Mouse (Mus musculus) right cerebral cortex, postnatal 4 days (tissue): ENCODE results near the gene Satb2.

Experiments used
- DNase-seq: peaks from one replicate; pipeline ENCODE4 v3.0.0-alpha.2; 2022

Gene Satb2

DNA sequence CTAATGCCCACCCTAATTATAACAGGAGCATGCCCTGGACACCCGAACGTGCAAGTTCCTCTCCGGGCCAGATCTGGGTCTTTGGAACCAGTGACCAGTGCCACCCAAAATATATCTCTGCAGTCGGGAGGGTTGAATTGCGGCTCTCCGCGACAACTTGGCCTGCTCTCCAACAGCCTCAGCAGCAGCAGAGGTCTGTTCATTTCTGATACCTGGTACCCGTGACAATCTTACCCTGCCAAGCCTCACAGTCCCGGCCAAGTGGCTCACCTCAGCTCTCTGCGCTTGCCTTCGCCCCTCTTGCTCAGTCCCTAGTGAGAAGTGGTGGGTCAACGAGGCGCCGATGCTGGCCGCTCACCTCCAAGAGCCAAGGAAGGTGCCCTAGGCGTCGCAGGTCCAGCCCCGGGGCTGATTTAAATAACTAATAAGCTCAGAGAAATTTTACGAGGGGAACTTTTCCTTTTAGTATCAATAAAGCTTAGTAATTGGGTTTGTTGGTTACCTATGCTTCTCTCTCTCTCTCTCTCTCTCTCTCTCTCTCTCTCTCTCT is at the start of gene Satb2:
TSS of gene Satb2 (minus strand) at position 500 of the 550 bp plus-strand sequence.
- DNase-seq = no peak

DNA sequence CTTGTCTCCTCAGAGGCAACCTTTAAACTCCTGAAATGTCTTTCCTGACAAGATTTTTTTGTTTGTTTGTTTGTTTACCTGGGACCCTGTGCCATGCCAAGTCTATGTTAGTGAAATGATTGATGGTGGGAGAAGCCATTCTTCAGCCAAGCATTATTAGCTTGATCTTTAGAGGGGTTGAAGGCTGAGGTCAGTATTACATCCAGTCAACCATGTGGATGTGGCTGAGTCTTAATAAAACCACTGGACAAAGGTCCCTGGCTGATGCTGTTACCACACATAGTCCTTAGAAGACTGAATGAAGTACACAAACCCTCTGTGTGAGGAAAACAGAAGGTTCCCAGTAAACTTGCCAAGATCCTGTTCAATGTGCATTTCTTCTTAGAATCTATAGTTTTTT is 40.5 kb upstream of the Satb2 start:
- DNase-seq = no peak

DNA sequence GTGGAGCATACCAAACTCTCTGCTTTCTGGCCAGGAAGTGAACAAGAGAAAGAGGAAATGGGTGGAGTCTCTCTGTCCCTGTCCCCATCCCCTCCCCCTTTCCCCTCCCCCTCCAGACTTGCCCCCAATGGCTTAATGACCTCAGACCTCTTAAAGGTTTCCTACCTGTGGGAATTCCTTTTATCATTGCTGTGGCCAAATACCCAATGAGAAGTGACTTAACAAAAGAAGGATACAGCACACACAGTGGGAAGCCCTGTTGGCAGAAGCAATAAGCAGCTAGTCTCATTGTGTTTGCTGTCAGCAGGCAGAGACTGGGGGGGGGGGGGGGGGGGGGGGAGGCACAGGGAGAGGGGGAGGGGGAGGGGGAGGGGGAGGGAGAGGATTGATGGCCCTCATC is 35.4 kb upstream of the Satb2 start:
- no peak for DNase-seq

DNA sequence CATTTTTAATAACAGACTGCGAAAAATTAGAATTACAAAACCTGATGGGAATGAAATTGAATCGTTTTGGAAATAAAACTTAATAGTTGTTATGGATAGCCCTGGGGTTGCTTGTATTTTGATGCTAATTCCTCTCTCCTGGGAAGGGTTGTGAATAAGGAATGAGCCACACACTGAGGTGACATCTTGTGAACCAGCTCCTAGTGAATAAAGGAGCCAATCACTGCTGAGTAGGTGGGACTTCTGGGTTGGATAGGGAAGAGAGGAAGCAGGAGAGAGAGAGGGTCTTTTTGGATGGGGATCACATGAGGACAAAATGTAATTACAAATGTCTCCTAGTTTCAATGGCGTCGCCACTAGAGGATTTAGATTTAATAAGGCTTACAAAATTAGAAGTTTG is 30.7 kb upstream of the Satb2 start:
- no peak for DNase-seq

DNA sequence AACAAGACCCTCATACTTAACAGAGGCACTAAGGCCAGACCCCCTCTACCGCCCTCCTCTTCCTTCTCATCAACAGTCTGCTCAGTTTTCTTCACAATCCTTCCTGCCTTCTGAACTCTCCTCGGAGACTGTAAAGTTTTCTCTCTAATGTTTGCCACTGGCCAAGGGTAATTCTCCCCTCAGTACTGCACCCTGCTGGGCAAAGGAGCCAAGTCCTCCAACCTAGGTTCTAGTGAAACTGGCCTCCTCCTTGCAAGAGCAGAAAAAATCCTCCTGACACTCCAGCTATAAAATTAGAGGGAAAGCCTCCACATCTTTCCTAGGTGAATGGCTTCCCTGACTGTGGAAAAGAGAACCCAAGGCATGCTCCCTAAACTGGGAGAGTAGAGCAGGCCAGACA is 16.6 kb upstream of the Satb2 start:
- DNase-seq = no peak

DNA sequence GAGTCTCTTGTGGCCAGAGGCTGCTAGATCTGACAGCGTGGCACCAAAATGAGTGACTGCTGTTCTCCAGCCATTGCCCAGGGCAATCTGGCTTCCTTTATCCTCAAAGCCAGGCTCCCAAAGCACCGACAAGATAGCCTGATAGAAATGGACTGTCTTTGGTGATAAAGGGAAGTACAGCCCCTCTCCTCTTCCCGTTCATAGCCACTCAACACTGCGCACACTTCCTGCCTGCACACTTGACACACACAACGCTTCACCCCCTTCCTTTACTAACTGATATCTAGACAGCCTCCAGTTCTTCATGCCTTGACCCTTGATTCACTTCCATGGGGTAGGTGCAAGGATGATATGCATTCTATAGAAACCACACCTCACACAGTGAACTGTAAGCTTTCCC is 13.9 kb upstream of the Satb2 start:
- no peak for DNase-seq

DNA sequence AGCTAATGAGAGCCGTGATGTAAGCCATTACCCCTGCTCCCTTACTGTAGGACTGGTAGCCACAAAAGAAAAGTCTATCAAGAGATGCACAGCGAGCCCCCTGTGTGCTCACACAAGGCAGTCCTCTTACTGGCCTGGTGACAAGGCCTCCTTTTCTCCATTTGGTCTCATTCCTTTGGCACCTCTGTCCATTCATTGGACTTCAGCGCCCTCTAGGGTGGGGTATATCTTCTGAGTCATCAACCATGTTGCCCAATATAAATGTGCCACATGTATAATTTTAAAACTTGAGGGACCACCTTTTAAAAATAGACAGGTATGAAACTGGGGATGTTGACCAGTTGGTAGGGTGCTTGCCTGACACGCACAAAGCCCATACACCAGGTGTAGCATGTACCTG is 13.2 kb upstream of the Satb2 start:
- no peak for DNase-seq

DNA sequence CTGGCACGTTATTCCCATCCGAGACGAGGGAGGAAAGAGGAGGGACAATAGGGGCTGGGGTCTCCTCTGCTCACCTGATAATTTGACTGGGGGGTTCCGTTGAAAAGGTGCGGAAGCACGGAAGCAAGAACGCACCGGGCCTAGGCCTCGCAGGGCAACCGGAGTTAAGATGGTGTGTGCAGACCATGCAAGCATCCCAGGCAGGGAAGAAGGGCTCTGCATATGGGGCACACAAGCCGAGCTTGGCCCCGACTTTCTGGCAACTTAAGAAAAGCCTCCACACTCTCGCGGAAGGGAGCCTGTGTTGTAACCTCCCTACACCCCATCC is 6.0 kb upstream of the Satb2 start:
- DNase-seq = no peak

DNA sequence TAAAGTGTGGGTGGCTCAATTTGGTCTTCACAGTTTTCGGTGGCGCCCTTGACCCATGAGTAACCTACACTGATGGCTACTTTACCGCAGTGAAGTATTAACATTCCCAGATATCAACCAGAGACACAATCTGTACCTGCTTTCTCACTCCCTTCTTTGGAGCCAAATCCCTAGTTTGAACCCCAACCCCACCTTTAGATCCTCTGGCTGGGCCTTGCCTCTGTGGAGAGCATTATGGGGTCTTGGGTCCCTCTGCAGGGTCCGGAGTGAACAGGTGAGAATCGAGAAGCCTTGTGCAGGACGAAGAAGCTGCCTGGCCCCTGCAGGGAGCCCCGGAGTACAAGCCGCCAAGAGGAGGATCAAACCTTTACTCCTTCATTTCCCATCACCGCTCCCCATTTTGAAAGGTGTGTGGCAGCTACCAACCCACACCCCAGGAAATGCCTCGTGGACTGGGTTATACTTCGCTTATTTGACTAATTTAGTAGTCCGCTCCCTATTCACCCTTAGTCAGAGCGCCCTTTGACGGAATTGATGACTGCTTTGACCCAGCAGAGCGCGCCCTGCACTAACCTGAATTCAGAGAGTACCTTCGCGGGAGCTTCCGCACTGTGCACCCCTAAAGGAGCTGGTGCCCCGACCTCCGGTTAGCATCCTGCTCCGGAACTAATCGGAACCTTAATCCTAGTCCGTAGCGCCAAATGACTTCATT is 5.5 kb upstream of the Satb2 start:
- no peak for DNase-seq

DNA sequence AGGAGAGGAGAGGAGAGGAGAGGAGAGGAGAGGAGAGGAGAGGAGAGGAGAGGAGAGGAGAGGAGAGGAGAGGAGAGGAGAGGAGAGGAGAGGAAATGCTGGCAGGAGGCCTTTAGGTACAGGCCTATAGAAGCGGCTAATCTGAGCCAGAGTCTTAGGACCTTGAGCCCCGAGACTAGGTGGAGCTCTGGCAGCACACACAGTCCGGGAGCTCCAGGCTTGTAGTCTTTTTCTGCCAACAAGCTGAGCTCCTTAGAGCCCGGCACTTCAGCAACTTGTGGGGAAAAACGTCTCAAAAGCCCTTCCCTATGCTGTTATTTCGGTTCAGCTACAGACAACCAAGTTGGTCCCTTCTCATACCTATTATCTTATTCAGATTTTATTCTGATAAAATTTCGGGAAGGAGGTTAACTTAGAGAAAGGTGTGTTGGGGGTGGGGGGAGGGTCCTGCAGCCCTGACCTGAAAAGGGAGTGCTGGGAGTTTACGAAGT is 4.7 kb upstream of the Satb2 start:
- no peak for DNase-seq

DNA sequence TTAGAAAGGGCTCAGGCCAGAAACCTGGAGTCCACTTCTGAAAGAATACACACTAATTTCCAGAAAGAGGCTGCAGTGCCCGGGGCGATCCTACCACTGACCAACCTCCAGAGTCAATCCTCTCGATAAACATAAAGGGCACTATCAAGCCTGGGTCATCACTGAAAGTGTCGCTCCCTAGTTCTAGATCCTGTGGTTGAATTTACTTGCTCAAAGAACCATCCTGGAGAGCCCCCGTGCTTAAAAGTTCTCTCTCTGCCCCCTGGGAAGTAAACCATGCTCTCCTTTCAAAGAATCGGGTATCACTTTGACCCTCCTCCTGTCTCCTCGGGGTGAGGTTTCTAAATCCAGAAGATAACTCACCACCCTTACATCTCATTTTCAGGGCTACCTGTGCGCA is 4.2 kb upstream of the Satb2 start:
- DNase-seq = no peak

DNA sequence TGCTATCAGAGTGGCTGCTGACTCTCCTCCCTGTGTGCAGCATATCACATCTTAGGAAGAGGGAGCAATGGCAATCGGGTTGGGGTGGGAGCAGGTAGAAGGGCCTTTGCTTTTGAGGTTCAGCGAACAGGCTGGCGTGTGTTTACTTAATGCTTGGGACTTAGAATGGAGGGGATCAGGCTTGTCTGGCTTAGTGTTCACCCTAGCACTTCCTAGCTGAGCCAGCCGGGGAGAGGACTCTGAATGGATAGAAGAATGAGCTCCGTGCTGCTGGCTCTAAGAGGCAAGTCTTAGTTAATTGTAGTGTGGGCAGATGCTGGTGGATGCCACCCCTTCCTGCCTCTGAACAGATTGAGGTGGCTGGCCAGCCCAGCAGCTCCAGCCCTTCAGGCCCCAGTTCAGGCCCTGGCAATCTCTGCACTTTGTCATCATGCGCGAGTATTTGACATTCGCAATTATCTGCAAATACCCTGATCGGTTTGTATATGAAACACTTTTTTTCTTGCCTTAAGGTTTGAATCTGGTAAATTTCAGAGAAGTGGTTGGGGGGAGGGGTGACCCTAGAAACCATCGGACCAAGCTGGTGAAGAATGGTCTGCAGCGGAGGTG is 3.6 kb upstream of the Satb2 start:
- DNase-seq = no peak

DNA sequence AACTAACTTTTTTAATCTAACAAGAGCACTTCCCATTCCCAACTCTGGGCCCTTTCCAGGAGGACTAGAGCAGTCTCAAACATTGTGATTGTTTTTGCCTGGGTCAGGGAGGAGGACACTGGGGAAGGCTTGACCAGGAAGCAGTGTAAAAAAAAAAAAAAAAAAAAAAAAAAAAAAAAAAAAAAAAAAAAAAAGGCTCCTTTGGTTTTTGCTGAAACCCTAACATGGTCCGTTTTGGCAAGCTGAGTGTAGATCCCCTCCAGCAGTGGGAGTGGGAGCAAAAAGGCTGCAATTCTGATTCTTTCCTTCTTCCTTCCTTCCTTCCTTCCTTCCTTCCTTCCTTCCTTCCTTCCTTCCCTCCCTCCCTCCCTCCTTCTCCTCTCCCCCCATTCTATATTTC is 3.1 kb upstream of the Satb2 start:
- no peak for DNase-seq

DNA sequence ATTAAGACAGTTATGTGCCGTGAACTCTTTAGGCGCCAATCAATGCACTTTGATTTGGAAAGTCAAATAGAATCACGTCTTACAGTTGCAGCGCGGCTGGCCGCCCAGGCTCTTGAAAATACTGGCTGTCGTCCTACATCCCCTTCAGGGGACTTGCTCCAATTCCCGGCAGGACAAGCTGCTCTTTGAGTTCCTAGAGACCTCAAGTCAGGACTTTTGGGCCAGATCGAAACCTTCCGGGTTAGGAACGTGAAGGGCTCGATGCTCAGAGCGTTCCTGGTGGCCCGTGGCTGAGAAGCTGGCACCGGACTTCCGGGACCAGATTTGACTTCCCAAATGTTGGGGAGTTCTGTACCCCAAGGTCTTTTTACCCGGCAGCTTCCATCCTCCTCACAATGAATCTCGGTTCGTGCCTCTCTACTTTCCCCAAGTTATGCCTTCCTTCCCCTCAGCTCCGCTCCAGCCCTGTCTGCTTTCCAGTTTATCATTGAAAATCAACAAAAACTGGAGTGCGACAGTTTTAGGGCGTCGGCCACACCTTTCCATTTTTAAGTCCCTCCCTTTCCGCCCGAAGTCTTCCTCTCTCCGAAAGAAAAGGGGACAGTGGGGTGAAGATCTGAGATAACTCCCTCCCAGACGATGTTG is 2.3 kb upstream of the Satb2 start:
- peak; percentile 24 for DNase-seq

DNA sequence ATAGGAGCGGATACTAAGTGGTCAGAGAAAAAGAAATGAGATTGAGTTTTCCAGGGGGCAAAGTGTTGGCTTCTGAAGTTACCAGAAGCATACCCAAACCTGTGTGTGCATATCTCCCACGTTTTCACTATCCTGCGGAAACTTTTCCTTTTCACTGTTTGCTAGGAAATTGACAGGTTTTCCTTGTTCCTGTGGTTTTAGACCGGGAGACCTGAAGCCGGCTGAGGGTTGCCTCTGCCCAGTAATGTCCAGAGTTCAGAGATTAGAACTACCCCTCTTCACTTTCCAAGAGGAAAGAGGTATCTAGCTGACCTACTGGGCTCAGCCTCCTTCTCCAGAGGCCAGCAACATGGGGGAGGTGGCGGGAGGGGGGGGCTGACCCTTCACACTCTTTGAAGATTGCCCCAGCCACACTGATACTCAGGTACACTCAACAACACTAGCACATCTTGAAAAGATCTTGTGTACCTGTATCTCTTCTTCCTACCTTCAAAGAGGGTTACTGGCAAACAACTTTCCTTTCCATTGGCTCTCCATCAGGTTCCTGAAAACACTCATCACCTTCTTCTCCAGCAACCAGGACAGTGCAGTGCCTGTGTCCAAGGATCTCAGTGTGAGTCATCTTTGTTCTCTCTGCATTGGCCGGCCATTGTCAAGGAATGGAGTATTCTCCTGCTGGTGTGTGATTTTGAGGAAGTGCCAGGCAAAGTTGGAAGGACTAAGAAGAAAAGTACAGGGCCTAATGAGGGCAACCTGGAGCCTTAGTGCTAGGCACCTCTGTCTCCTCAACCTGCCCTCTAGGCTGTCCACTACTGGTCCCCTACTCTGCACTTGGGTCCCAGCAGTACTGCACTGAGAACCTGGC is 1.3 kb upstream of the Satb2 start:
- DNase-seq = no peak

DNA sequence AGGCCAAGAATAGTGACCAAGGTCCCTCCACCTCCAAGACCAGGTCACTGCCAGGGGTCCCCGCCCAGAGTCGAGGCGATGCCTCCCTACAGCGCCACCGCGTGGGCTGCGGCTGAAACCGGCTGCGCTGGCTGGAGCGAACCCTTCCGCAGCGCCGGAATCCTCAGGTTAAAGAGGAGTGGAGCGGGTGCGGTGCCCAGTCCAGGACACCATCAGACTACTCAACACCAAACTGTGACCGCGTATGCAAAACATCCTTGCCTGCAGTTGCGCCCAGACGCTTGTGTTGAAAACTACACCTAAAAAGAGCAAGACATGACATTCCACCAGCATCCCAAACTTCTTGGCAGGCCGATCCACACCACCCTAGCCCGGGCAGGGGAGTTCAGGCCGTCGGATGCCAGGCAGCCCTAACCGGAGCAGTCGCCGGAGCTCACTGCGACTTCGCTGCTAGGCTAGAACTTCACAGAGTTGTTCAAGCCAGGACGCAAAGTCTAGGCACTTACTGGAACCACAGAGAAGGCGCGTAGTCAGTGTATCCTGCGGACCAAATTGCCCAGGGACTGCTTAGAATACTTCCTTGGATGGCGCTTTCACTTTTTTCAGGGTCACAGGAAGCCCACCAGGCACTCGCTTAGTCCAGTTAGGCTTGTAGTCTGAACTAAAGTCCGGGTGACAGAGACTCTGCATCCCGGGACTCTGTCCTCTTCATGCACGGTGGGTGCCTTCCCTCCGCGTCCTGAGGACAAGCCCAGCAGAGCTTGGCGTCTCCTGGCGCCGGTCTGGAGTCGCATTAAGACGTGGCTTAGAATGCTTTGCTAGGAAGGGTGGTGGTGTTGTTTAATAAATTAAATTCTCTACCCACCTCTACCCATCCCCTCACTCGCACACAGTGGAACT is 999 bp downstream of the Satb2 start:
- DNase-seq = peak; percentile 75

DNA sequence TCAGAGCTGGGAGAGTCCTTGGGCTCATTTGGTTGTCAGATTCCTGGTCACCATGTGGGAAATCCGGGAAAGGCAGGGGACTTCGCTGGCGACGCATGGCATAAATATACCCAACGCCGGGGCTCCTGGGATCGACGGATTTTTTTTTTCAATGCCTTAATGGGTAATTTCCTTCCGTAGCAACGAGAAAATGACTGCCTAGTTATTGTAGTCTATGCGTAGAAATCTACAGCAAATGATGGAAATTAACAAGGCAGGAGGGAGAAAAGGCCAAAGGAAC is 1.7 kb downstream of the Satb2 start:
- no peak for DNase-seq

DNA sequence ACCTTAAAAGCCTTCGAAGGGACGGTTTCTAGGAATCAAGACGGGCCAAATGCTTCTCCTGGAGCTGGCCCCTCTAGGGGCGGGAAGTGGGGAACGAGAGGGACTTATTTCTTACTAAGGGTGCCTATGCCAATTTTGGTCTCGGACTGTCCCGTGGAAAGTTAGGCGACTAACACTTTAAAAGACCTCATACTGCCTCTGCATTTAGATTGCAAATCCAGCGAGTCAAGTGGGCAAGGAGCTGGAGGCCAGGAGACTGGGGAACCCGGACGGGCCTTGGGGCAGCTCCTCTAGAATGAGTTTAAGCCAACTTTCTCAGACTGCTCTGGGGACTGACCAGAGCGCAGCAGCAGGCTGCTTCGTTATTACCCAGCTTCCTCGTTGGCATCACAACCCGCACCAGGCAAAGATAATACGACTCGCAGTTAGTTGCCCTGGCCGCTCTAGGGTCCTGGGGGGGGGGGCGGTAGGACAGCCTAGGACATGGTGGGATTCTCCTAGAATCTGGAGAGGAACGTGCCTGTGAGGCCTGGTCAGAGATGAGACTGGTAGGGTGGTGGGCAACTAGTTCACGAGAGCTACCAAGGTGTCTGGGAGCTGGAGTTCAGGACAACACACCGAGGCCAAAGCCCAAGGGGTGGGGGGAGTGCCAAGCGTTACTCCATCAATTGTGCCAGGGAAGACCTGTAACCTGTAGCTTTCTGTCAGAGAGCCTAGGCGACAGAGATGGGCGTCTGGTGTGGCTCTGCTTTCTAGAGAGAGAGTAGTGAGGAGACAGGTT is 2.2 kb downstream of the Satb2 start:
- DNase-seq = peak; percentile 25

DNA sequence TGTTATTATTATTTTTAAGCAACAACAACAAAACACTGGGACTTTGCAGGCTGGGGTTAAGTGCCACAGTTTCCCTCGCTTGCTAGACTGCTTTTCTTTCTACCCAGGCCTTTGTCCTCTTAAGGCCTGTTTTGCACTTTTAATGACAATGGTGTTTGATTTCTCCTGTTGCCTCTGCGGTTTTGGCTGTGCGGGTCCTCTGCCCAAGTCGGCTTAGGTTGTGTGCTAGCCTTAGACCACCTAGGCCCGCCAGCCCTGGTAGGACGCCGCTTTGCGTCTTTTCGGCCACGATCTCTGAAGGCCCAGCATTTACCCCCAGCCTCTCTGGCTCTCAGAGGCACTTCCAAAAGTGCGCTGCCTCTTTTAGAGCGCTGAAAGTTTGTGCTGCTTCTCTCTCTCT is 2.9 kb downstream of the Satb2 start:
- no peak for DNase-seq

DNA sequence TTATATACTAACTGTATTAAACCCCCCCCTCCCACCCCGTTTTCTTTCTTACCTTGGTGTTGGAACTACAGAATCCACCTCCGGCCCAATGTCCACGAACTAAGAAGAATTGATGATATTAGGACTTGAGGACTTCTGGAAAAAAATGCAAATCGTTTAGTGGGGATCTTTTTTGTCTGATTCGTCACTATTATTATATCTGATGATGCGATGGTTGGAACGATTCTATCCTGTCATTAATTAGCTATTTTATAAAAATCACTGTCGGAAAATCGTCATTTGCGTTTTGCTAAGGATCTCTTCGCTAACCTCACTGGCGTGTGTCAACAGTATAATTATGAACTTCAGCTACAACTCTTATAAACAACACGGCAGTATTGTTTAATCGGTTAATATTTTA is 4.3 kb downstream of the Satb2 start:
- DNase-seq = no peak

DNA sequence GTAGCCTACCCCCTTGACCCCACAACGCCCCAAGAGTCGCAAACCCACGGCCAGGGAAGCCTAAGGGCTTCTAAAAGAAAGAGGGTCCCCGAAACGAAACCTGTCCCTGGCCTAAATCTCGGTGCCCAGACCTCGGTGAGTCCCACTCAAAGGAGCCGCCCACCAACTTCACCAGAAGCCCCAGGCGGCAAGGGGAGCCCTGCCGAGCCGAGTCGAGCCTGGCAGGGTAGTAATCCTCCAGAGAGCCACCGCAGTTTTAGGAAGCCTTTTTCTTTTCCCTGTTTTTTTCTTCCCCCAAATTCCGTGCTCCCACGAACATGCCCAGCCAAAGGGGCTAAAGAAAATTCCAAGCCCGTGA is 4.9 kb downstream of the Satb2 start:
- DNase-seq = no peak
